Mouse (Mus musculus): ENCODE measurements around the gene Scnn1b. TPM values are rescaled to one million over a fixed set of nuclear protein-coding genes. Genes with fewer than 3 reads are reported as not detected.

Gene Scnn1b
- polyA plus RNA-seq, 3 experiments from 2014 or later: 0.37 to 0.44 TPM; not detected in 1

Other genes starting within 250 kb of the Scnn1b start
- 1 to 10 TPM; 1.3 to 2.8 (median 2.1) TPM for gene Usp31, start 157.8 kb upstream of the Scnn1b start, polyA plus RNA-seq (2017; shearing (Covaris generic))
- gene Scnn1g, start 130.6 kb upstream of the Scnn1b start, polyA plus RNA-seq (2017; shearing (Covaris generic)): not detected
- gene Cog7, start 116.7 kb downstream of the Scnn1b start, polyA plus RNA-seq (2017; shearing (Covaris generic)): 1 to 10 TPM; 4.6 to 9.4 (median 8.5) TPM
- 1 to 10 TPM in 2 of 3 experiments, under 1 TPM in 1; 0.92 to 1.6 (median 1.1) TPM for gene Gga2, start 156.2 kb downstream of the Scnn1b start, polyA plus RNA-seq (2017; shearing (Covaris generic))
- 10 to 100 TPM in 2 of 3 experiments, 1 to 10 TPM in 1; 9.1 to 14.3 (median 10.4) TPM for gene Ubfd1, start 202.1 kb downstream of the Scnn1b start, polyA plus RNA-seq (2017; shearing (Covaris generic))
- gene Ears2, start 202.2 kb downstream of the Scnn1b start, polyA plus RNA-seq (2017; shearing (Covaris generic)): 1 to 10 TPM; 2.4 to 7.1 (median 4.9) TPM
- gene Ndufab1, start 236.8 kb downstream of the Scnn1b start, polyA plus RNA-seq (2017; shearing (Covaris generic)): 100 to 1,000 TPM; 134 to 182 (median 141) TPM

Data from inflammation-experienced regulatory T-cells, adult 6 months (primary cell).